Mouse (Mus musculus) layer of hippocampus, adult 9-10 months (tissue): ENCODE measurements around the gene Idh2.
A peak's percentile ranks its signal among the peaks of the same experiment; 100 is the strongest.

Experiments used
- DNase-seq: peaks from one replicate; pipeline ENCODE4 v3.0.0; 2022; ENCODE audit warnings: low spot score

Gene Idh2

GRCm38 (mm10) chr7:80085970-80086715 lies 29.0 kb downstream of the Idh2 start:
- no peak for DNase-seq

GRCm38 (mm10) chr7:80084484-80084931 lies 30.7 kb downstream of the Idh2 start:
- DNase-seq = no peak

- no peak for DNase-seq
These were observed 33.3 kb downstream of the Idh2 start for GRCm38 (mm10) chr7:80081586-80082554.

- no peak for DNase-seq
These were observed 36.3 kb downstream of the Idh2 start for GRCm38 (mm10) chr7:80078792-80079301.

- DNase-seq = no peak
These were observed 37.4 kb downstream of the Idh2 start for GRCm38 (mm10) chr7:80077801-80078200.

- no peak for DNase-seq
These were observed 38.1 kb downstream of the Idh2 start for GRCm38 (mm10) chr7:80076961-80077716.

GRCm38 (mm10) chr7:80075946-80076583 lies 39.1 kb downstream of the Idh2 start:
- no peak for DNase-seq

- DNase-seq = no peak
These were observed 40.2 kb downstream of the Idh2 start for GRCm38 (mm10) chr7:80074921-80075441.

- no peak for DNase-seq
These were observed 41.7 kb downstream of the Idh2 start for GRCm38 (mm10) chr7:80073506-80073905.

- DNase-seq = no peak
These were observed 42.9 kb downstream of the Idh2 start for GRCm38 (mm10) chr7:80072297-80072696.

- no peak for DNase-seq
These were observed 44.0 kb downstream of the Idh2 start for GRCm38 (mm10) chr7:80071209-80071608.

- DNase-seq = peak; percentile 62
These were observed 45.4 kb downstream of the Idh2 start for GRCm38 (mm10) chr7:80069615-80070327.

- DNase-seq = no peak
These were observed 46.9 kb downstream of the Idh2 start for GRCm38 (mm10) chr7:80068341-80068740.

GRCm38 (mm10) chr7:80066675-80067455 lies 48.3 kb downstream of the Idh2 start:
- no peak for DNase-seq

- no peak for DNase-seq
These were observed 49.9 kb downstream of the Idh2 start for GRCm38 (mm10) chr7:80065250-80065649.

- no peak for DNase-seq
These were observed 51.1 kb downstream of the Idh2 start for GRCm38 (mm10) chr7:80063902-80064736.

GRCm38 (mm10) chr7:80063244-80063643 lies 51.9 kb downstream of the Idh2 start:
- no peak for DNase-seq

GRCm38 (mm10) chr7:80062083-80062826 lies 52.9 kb downstream of the Idh2 start:
- DNase-seq = no peak
